11 mouse cellular contexts compared by ENCODE assay signal in genomic region chr14:37104747-37105146, GRCm38 (mm10). TPM values are rescaled to one million over a fixed set of nuclear protein-coding genes. Genes with fewer than 3 reads are reported as not detected.
DNase-seq lines count a peak whose midpoint lies in the region; ATAC-seq lines count a peak whose summit lies in the region.
"Had no signal": no experiment of that assay in that cellular context is flagged by ENCODE, and none has a peak within 500 bp of the region (broad histone marks: within the 10 kb centered on the region; RNA-seq: fewer than 3 reads in every experiment).

No protein-coding gene starts in this region.

- no peak overlapping the region for H3K27ac ChIP-seq in forebrain, embryonic 14.5 days (ENCODE audit: low read depth, low read length)
- H3K27ac ChIP-seq in forebrain, embryonic 16.5 days (ENCODE audit: low read length), result no peak overlapping the region
- no peak overlapping the region for H3K27ac ChIP-seq in midbrain, embryonic 13.5 days
- no peak overlapping the region for H3K27ac ChIP-seq in midbrain, embryonic 16.5 days (ENCODE audit: low read length)

- H3K9ac ChIP-seq in forebrain, embryonic 14.5 days (ENCODE audit: low read length), result no peak overlapping the region
- no peak overlapping the region for H3K9ac ChIP-seq in forebrain, embryonic 16.5 days (replicated peaks; ENCODE audit: low read depth, low read length)
- H3K9ac ChIP-seq in midbrain, embryonic 13.5 days (replicated peaks), result no peak overlapping the region
- H3K9ac ChIP-seq in midbrain, embryonic 16.5 days (ENCODE audit: low read depth, low read length), result no peak overlapping the region

- peak; percentile 10 for DNase-seq in forebrain, embryonic 14.5 days (ENCODE audit: low spot score)
- peak; percentile 65 for DNase-seq in heart, postnatal 4 days
- peak; percentile 4 for DNase-seq in lung, postnatal 36 days
- DNase-seq in cerebellum, adult 11-12 months, result no peak
- DNase-seq: B cell, adult 2 months; layer of hippocampus, adult 9-11 months had no signal

- no peaks in the 10 kb centered on the region for H3K36me3 ChIP-seq in forebrain, embryonic 14.5 days (ENCODE audit: control insufficient read depth, insufficient read depth, low read length)
- no peaks in the 10 kb centered on the region for H3K36me3 ChIP-seq in forebrain, embryonic 16.5 days (ENCODE audit: control insufficient read depth, insufficient read depth)
- no peaks in the 10 kb centered on the region for H3K36me3 ChIP-seq in midbrain, embryonic 13.5 days
- H3K36me3 ChIP-seq in midbrain, embryonic 16.5 days (ENCODE audit: control insufficient read depth, insufficient read depth, low read length), result no peaks in the 10 kb centered on the region

- H3K4me1 ChIP-seq in forebrain, embryonic 14.5 days (ENCODE audit: control insufficient read depth, insufficient read depth, low read length), result no peaks in the 10 kb centered on the region
- H3K4me1 ChIP-seq in forebrain, embryonic 16.5 days (replicated peaks; ENCODE audit: control insufficient read depth, insufficient read depth, low read length), result peaks cover 3% of the 10 kb centered on the region
- no peaks in the 10 kb centered on the region for H3K4me1 ChIP-seq in midbrain, embryonic 13.5 days (replicated peaks)
- no peaks in the 10 kb centered on the region for H3K4me1 ChIP-seq in midbrain, embryonic 16.5 days (ENCODE audit: control insufficient read depth, insufficient read depth, low read length)

- H3K4me3 ChIP-seq in forebrain, embryonic 14.5 days (ENCODE audit: low read depth, low read length), result no peak overlapping the region
- H3K4me3 ChIP-seq in forebrain, embryonic 16.5 days (replicated peaks; ENCODE audit: low read length), result no peak overlapping the region
- H3K4me3 ChIP-seq in midbrain, embryonic 13.5 days (replicated peaks), result no peak overlapping the region
- H3K4me3 ChIP-seq in midbrain, embryonic 16.5 days (ENCODE audit: low read depth, low read length), result no peak overlapping the region

- no peaks in the 10 kb centered on the region for H3K27me3 ChIP-seq in forebrain, embryonic 14.5 days (replicated peaks; ENCODE audit: control insufficient read depth, insufficient read depth, low read length)
- no peaks in the 10 kb centered on the region for H3K27me3 ChIP-seq in forebrain, embryonic 16.5 days (replicated peaks; ENCODE audit: control insufficient read depth, insufficient read depth, low read length)
- no peaks in the 10 kb centered on the region for H3K27me3 ChIP-seq in midbrain, embryonic 13.5 days
- no peaks in the 10 kb centered on the region for H3K27me3 ChIP-seq in midbrain, embryonic 16.5 days (ENCODE audit: control insufficient read depth, insufficient read depth, low read depth, low read length)

- no peaks in the 10 kb centered on the region for H3K9me3 ChIP-seq in forebrain, embryonic 14.5 days (replicated peaks; ENCODE audit: control insufficient read depth, low read length)
- H3K9me3 ChIP-seq in forebrain, embryonic 16.5 days (ENCODE audit: control insufficient read depth, low read length), result no peaks in the 10 kb centered on the region
- no peaks in the 10 kb centered on the region for H3K9me3 ChIP-seq in midbrain, embryonic 13.5 days
- H3K9me3 ChIP-seq in midbrain, embryonic 16.5 days (replicated peaks; ENCODE audit: control insufficient read depth, low read length, poor library complexity, severe bottlenecking), result no peaks in the 10 kb centered on the region

- H3K4me2 ChIP-seq in forebrain, embryonic 14.5 days (ENCODE audit: low read length), result no peak overlapping the region
- no peak overlapping the region for H3K4me2 ChIP-seq in forebrain, embryonic 16.5 days (ENCODE audit: low read length)
- H3K4me2 ChIP-seq in midbrain, embryonic 13.5 days (replicated peaks), result no peak overlapping the region
- H3K4me2 ChIP-seq in midbrain, embryonic 16.5 days (ENCODE audit: low read length), result no peak overlapping the region

- no peak for ATAC-seq in forebrain, embryonic 14.5 days
- no peak for ATAC-seq in forebrain, embryonic 16.5 days
- 0 out of 2 replicates have a peak, but pooled peaks have one; percentile 55 for ATAC-seq in midbrain, embryonic 13.5 days
- no peak for ATAC-seq in midbrain, embryonic 16.5 days
- ATAC-seq in activated CD4-positive, CD25-positive, alpha-beta regulatory T cell, adult 4 months, result no peak

- 71% methylated on average over 5 of the region's 5 CpGs for WGBS in forebrain, embryonic 14.5 days
- WGBS in forebrain, embryonic 16.5 days, result 60% methylated on average over 5 of the region's 5 CpGs
- WGBS in midbrain, embryonic 13.5 days, result 76% methylated on average over 5 of the region's 5 CpGs
- 60% methylated on average over 5 of the region's 5 CpGs for WGBS in midbrain, embryonic 16.5 days

RNA-seq across cellular contexts. Expression of gene Cdhr1, which starts 6.6 kb away (rescaled TPM):
- 3.1 and 4.6 TPM in 2 replicates for polyA plus RNA-seq in forebrain, embryonic 14.5 days (2014; fragmentation: Nextera tagmentation; extraction: Ambion mirVana)
- 3.7 and 5.2 TPM in 2 replicates for polyA plus RNA-seq in forebrain, embryonic 16.5 days (2015; fragmentation: Nextera tagmentation; extraction: Ambion mirVana)
- 0.40 and 0.54 TPM in 2 replicates for polyA plus RNA-seq in midbrain, embryonic 13.5 days (2015; fragmentation: Nextera tagmentation; extraction: Ambion mirVana)
- polyA plus RNA-seq in midbrain, embryonic 16.5 days (2015; fragmentation: Nextera tagmentation; extraction: Ambion mirVana), result 3.1 and 5.0 TPM in 2 replicates
- total RNA-seq in heart, postnatal 4 days (2021), result under 1 TPM in 1 of 2 experiments, not detected in 1; 0.17 TPM
- not detected for polyA plus RNA-seq in activated CD4-positive, CD25-positive, alpha-beta regulatory T cell, adult 4 months (2017; shearing (Covaris generic))

RNA-seq across cellular contexts. Expression of gene 2610528A11Rik, which starts 9.1 kb away (rescaled TPM):
- polyA plus RNA-seq in forebrain, embryonic 14.5 days (2014; fragmentation: Nextera tagmentation; extraction: Ambion mirVana), result 0.51 TPM in 1 of 2 replicates, not detected in the other
- polyA plus RNA-seq in forebrain, embryonic 16.5 days (2015; fragmentation: Nextera tagmentation; extraction: Ambion mirVana), result 0.37 TPM in 1 of 2 replicates, not detected in the other
- polyA plus RNA-seq in midbrain, embryonic 13.5 days (2015; fragmentation: Nextera tagmentation; extraction: Ambion mirVana), result not detected in 2 replicates
- not detected in 2 replicates for polyA plus RNA-seq in midbrain, embryonic 16.5 days (2015; fragmentation: Nextera tagmentation; extraction: Ambion mirVana)
- total RNA-seq in heart, postnatal 4 days (2021), result under 1 TPM in 1 of 2 experiments, not detected in 1; 0.36 TPM
- under 1 TPM in 1 of 2 experiments, not detected in 1; 0.49 TPM for polyA plus RNA-seq in activated CD4-positive, CD25-positive, alpha-beta regulatory T cell, adult 4 months (2017; shearing (Covaris generic))

RNA-seq across cellular contexts. Expression of gene Ghitm, which starts 30.3 kb away (rescaled TPM):
- polyA plus RNA-seq in forebrain, embryonic 14.5 days (2014; fragmentation: Nextera tagmentation; extraction: Ambion mirVana), result 189 and 206 TPM in 2 replicates
- polyA plus RNA-seq in forebrain, embryonic 16.5 days (2015; fragmentation: Nextera tagmentation; extraction: Ambion mirVana), result 188 and 221 TPM in 2 replicates
- 179 and 188 TPM in 2 replicates for polyA plus RNA-seq in midbrain, embryonic 13.5 days (2015; fragmentation: Nextera tagmentation; extraction: Ambion mirVana)
- polyA plus RNA-seq in midbrain, embryonic 16.5 days (2015; fragmentation: Nextera tagmentation; extraction: Ambion mirVana), result 189 and 197 TPM in 2 replicates
- 100 to 1,000 TPM; 375 to 382 TPM for total RNA-seq in heart, postnatal 4 days (2021)
- polyA plus RNA-seq in activated CD4-positive, CD25-positive, alpha-beta regulatory T cell, adult 4 months (2017; shearing (Covaris generic)), result 100 to 1,000 TPM; 350 to 391 TPM

RNA-seq across cellular contexts. Expression of gene Lrit2, which starts 37.0 kb away (rescaled TPM):
- polyA plus RNA-seq in forebrain, embryonic 14.5 days (2014; fragmentation: Nextera tagmentation; extraction: Ambion mirVana), result not detected in 2 replicates
- not detected in 2 replicates for polyA plus RNA-seq in forebrain, embryonic 16.5 days (2015; fragmentation: Nextera tagmentation; extraction: Ambion mirVana)
- polyA plus RNA-seq in midbrain, embryonic 13.5 days (2015; fragmentation: Nextera tagmentation; extraction: Ambion mirVana), result 0.05 TPM in 1 of 2 replicates, not detected in the other
- polyA plus RNA-seq in midbrain, embryonic 16.5 days (2015; fragmentation: Nextera tagmentation; extraction: Ambion mirVana), result not detected in 2 replicates
- total RNA-seq in heart, postnatal 4 days (2021), result not detected
- not detected for polyA plus RNA-seq in activated CD4-positive, CD25-positive, alpha-beta regulatory T cell, adult 4 months (2017; shearing (Covaris generic))
- polyA plus RNA-seq: frontal cortex, adult 2 months had no signal

RNA-seq across cellular contexts. Expression of gene Lrit1, which starts 50.1 kb away (rescaled TPM):
- polyA plus RNA-seq in forebrain, embryonic 14.5 days (2014; fragmentation: Nextera tagmentation; extraction: Ambion mirVana), result not detected in 2 replicates
- polyA plus RNA-seq in forebrain, embryonic 16.5 days (2015; fragmentation: Nextera tagmentation; extraction: Ambion mirVana), result not detected in 2 replicates
- polyA plus RNA-seq in midbrain, embryonic 13.5 days (2015; fragmentation: Nextera tagmentation; extraction: Ambion mirVana), result not detected in 2 replicates
- not detected in 2 replicates for polyA plus RNA-seq in midbrain, embryonic 16.5 days (2015; fragmentation: Nextera tagmentation; extraction: Ambion mirVana)
- not detected for total RNA-seq in heart, postnatal 4 days (2021)
- polyA plus RNA-seq in activated CD4-positive, CD25-positive, alpha-beta regulatory T cell, adult 4 months (2017; shearing (Covaris generic)), result not detected
- polyA plus RNA-seq: frontal cortex, adult 2 months had no signal
